30 mouse cellular contexts compared by ENCODE assay signal in genomic region chr2:79063641-79064040, GRCm38 (mm10).
"Had no signal": no experiment of that assay in that cellular context is flagged by ENCODE, and none has a peak within 500 bp of the region (broad histone marks: within the 10 kb centered on the region; RNA-seq: fewer than 3 reads in every experiment).

No protein-coding gene starts in this region.

- H3K9ac ChIP-seq: heart, embryonic 12.5 days; heart, embryonic 13.5 days; heart, embryonic 15.5 days; hindbrain, embryonic 12.5 days; hindbrain, embryonic 13.5 days; hindbrain, embryonic 14.5 days; hindbrain, embryonic 15.5 days; intestine, embryonic 15.5 days; kidney, embryonic 15.5 days had no signal

- H3K27ac ChIP-seq: heart, embryonic 13.5 days; heart, embryonic 15.5 days; hindbrain, embryonic 10.5 days; hindbrain, embryonic 12.5 days; hindbrain, embryonic 13.5 days; hindbrain, embryonic 14.5 days; hindbrain, embryonic 15.5 days; hindbrain, postnatal 0 days; intestine, embryonic 15.5 days; kidney, embryonic 15.5 days; kidney, postnatal 0 days; layer of hippocampus, adult 2 months; left cerebral cortex, adult 2 months had no signal

- H3K9me3 ChIP-seq: heart, embryonic 12.5 days; heart, embryonic 13.5 days; heart, embryonic 15.5 days; hindbrain, embryonic 10.5 days; hindbrain, embryonic 12.5 days; hindbrain, embryonic 13.5 days; hindbrain, embryonic 15.5 days; intestine, embryonic 15.5 days; kidney, embryonic 15.5 days had no signal

- H3K4me1 ChIP-seq: heart, embryonic 12.5 days; heart, embryonic 15.5 days; intestine, embryonic 15.5 days; kidney, embryonic 15.5 days had no signal

- H3K27me3 ChIP-seq: heart, embryonic 12.5 days; heart, embryonic 13.5 days; heart, embryonic 15.5 days; hindbrain, embryonic 12.5 days; hindbrain, embryonic 13.5 days; hindbrain, embryonic 15.5 days; intestine, embryonic 15.5 days; kidney, embryonic 15.5 days had no signal

- DNase-seq: heart, postnatal 10 days; heart, postnatal 14 days; heart, postnatal 36 days; heart, postnatal 4 days; kidney, adult 11 months; kidney, adult 18-20 months; kidney, adult 2 months; kidney, adult 8-10 months; kidney, adult 9 months; kidney, postnatal 10 days; kidney, postnatal 14 days; kidney, postnatal 25 days; kidney, postnatal 36 days; kidney, postnatal 4 days; layer of hippocampus, adult 9-11 months; layer of hippocampus, postnatal 36 days had no signal

- H3K36me3 ChIP-seq: heart, embryonic 12.5 days; heart, embryonic 13.5 days; heart, embryonic 15.5 days; hindbrain, embryonic 10.5 days; hindbrain, embryonic 12.5 days; hindbrain, embryonic 13.5 days; hindbrain, embryonic 15.5 days; intestine, embryonic 15.5 days; kidney, embryonic 15.5 days had no signal

- H3K4me3 ChIP-seq: heart, embryonic 12.5 days; heart, embryonic 13.5 days; heart, embryonic 15.5 days; hindbrain, embryonic 10.5 days; hindbrain, embryonic 12.5 days; hindbrain, embryonic 13.5 days; hindbrain, embryonic 15.5 days; intestine, embryonic 15.5 days; kidney, embryonic 15.5 days; layer of hippocampus, adult 2 months; left cerebral cortex, adult 2 months had no signal
